Mouse (Mus musculus) embryo, embryonic 10 days (tissue): ENCODE measurements around the gene Krtap29-1.

ENCODE experiments used
- DNase-seq: peaks from one replicate; pipeline ENCODE4 v3.0.0-alpha.2; 2015; ENCODE audit warnings: low spot score

Gene Krtap29-1

DNA sequence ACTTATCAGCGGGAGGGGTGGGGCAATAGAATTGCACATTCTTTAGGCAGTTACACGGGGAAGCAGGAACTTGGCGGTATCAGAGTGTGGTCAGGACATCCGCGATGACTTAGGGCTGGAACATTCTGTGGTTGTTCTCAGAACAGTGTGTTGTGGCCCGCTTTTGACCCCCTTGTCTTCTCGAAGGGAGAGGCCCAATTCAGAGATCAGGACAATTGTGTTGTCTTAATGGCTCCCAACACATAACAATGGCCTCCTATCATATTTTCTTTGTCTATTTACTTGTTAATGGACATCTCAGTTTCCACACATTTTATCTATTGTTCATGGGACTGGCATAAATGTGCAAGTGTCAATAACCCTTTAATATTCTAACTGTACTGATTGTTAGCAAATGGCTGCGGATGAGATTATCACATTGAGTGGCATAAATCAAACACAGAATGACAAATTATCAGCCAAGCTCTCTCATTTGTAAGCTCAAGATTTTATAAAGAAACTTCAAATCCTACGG is 41.0 kb downstream of the Krtap29-1 start:
- DNase-seq: no peak

DNA sequence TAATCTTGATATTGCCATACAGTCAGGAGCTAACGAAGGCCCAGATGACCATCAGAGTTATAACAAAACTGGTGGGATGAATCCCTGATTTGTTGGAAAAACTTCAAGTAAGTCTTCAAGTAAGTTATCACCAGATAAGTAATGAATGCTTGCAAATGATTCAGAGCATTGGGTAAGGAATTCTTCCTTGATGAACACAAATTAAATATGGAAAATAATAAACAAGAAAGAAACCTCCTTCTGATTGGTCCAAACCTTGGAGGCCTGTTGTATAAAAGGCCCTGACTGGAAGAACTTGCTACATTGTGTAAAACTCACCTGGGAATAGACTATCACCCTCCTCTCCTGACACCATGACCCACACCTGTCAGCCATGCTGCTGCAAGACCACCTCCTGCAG is 42.9 kb downstream of the Krtap29-1 start, which contains the start of gene Krtap31-2:
TSS of gene Krtap31-2 (plus strand) at position 301 of the 400 bp plus-strand sequence.
- no peak for DNase-seq
